In genomic region chr7:128432574-128432973, GRCm38 (mm10) we compare ENCODE assay signal across 23 mouse cellular contexts. TPM values are rescaled to one million over a fixed set of nuclear protein-coding genes. Genes with fewer than 3 reads are reported as not detected.
DNase-seq lines count a peak whose midpoint lies in the region; ATAC-seq and TF ChIP-seq lines count a peak whose summit lies in the region.
"Had no signal": no experiment of that assay in that cellular context is flagged by ENCODE, and none has a peak within 500 bp of the region (broad histone marks: within the 10 kb centered on the region; RNA-seq: fewer than 3 reads in every experiment).

No protein-coding gene starts in this region.

- no peaks in the 10 kb centered on the region for H3K79me2 ChIP-seq in CH12.LX (replicated peaks; ENCODE audit: control insufficient read depth, extremely low read depth, insufficient read depth, poor library complexity, severe bottlenecking)

- no peak for TF ChIP-seq RAD21 in CH12.LX (IDR thresholded peaks at IDR 0.05; ENCODE audit: low read depth, low read length)

- no peak for DNase-seq in hindbrain, embryonic 11.5 days (ENCODE audit: low spot score)
- DNase-seq in limb, embryonic 11.5 days (ENCODE audit: low spot score) = peak; percentile 10
- DNase-seq in limb, embryonic 10.5 days (ENCODE audit: low spot score) = no peak
- no peak for DNase-seq in CH12.LX (ENCODE audit: extremely low read depth)
- DNase-seq in brain, embryonic 14.5 days (ENCODE audit: low read depth) = peak; percentile 10
- no peak for DNase-seq in adrenal gland, postnatal 36 days
- DNase-seq: adrenal gland, postnatal 14 days; cerebellum, adult 2 months; gastrocnemius, postnatal 14 days; heart, adult 18-20 months; heart, postnatal 14 days; kidney, adult 11 months; kidney, adult 9 months had no signal

- ATAC-seq in hindbrain, embryonic 13.5 days (ENCODE audit: low FRiP score) = no peak
- no peak for ATAC-seq in hindbrain, embryonic 11.5 days (ENCODE audit: low FRiP score)
- no peak for ATAC-seq in limb, embryonic 11.5 days (ENCODE audit: insufficient number of reproducible peaks, low FRiP score, low TSS enrichment, low read depth)
- ATAC-seq: activated CD4-positive, CD25-positive, alpha-beta regulatory T cell, adult 4 months; CD4-positive, CD25-positive, alpha-beta regulatory T cell, adult 4 months; forebrain, embryonic 14.5 days; Patski had no signal

- in situ Hi-C loops in CH12.LX (cut with MboI; ENCODE audit: low pct_ligation_motif_present, low pct_unique_long_range_greater_than_20kb, low sequenced_read_pairs) = no loop called here

- no peaks in the 10 kb centered on the region for H3K27me3 ChIP-seq in hindbrain, embryonic 13.5 days
- H3K27me3 ChIP-seq in hindbrain, embryonic 11.5 days (ENCODE audit: control insufficient read depth, insufficient read depth, low read length) = no peaks in the 10 kb centered on the region
- no peaks in the 10 kb centered on the region for H3K27me3 ChIP-seq in limb, embryonic 11.5 days (ENCODE audit: control insufficient read depth, insufficient read depth, low read length)
- no peaks in the 10 kb centered on the region for H3K27me3 ChIP-seq in limb, embryonic 10.5 days (ENCODE audit: low read depth, poor library complexity, severe bottlenecking)
- H3K27me3 ChIP-seq in CH12.LX (replicated peaks) = no peaks in the 10 kb centered on the region
- H3K27me3 ChIP-seq: embryonic facial prominence, embryonic 15.5 days; heart, embryonic 15.5 days; Patski had no signal

- no peaks in the 10 kb centered on the region for H3K9me3 ChIP-seq in hindbrain, embryonic 13.5 days
- H3K9me3 ChIP-seq in hindbrain, embryonic 11.5 days (ENCODE audit: control insufficient read depth, low read length) = no peaks in the 10 kb centered on the region
- H3K9me3 ChIP-seq in limb, embryonic 11.5 days (ENCODE audit: control insufficient read depth, low read length) = no peaks in the 10 kb centered on the region
- H3K9me3 ChIP-seq in limb, embryonic 10.5 days (replicated peaks) = no peaks in the 10 kb centered on the region
- no peaks in the 10 kb centered on the region for H3K9me3 ChIP-seq in CH12.LX (replicated peaks; ENCODE audit: low read length)
- H3K9me3 ChIP-seq: embryonic facial prominence, embryonic 15.5 days; forebrain, embryonic 10.5 days; heart, embryonic 15.5 days had no signal

- dilution Hi-C loops in CH12.LX (cut with MboI; ENCODE audit: extremely low pct_ligation_motif_present, extremely low pct_unique_long_range_greater_than_20kb, low sequenced_read_pairs) = no loop called here

- H3K4me3 ChIP-seq in hindbrain, embryonic 13.5 days = no peak overlapping the region
- H3K4me3 ChIP-seq in hindbrain, embryonic 11.5 days (ENCODE audit: low read depth, low read length) = no peak overlapping the region
- no peak overlapping the region for H3K4me3 ChIP-seq in limb, embryonic 11.5 days (ENCODE audit: low read depth, low read length)
- no peak overlapping the region for H3K4me3 ChIP-seq in limb, embryonic 10.5 days
- no peak overlapping the region for H3K4me3 ChIP-seq in CH12.LX (replicated peaks in 1 of 3; ENCODE audit: low read depth in 2 of 3, low read length in 2 of 3, poor library complexity in 1 of 3)
- H3K4me3 ChIP-seq: embryonic facial prominence, embryonic 15.5 days; erythroblast, embryonic 14.5 days; forebrain, embryonic 10.5 days; heart, embryonic 15.5 days had no signal

- peak overlapping the region; percentile 15; the same call in 1 of the 2 replicates for H3K27ac ChIP-seq in hindbrain, embryonic 13.5 days
- H3K27ac ChIP-seq in hindbrain, embryonic 11.5 days (ENCODE audit: low read depth, low read length) = no peak overlapping the region
- H3K27ac ChIP-seq in limb, embryonic 11.5 days (replicated peaks; ENCODE audit: low read depth, low read length) = no peak overlapping the region
- no peak overlapping the region for H3K27ac ChIP-seq in limb, embryonic 10.5 days
- H3K27ac ChIP-seq in CH12.LX (ENCODE audit: insufficient read depth, low read depth) = no peak overlapping the region
- H3K27ac ChIP-seq: embryonic facial prominence, embryonic 15.5 days; forebrain, embryonic 10.5 days; heart, embryonic 15.5 days had no signal

- TF ChIP-seq CTCF in CH12.LX (conservative IDR thresholded peaks at IDR 0.05 in 1 of 2, IDR thresholded peaks at IDR 0.05 in 1 of 2; ENCODE audit: low read depth in 2 of 2, low read length in 2 of 2) = no peak
- no peak for TF ChIP-seq CTCF in brain, embryonic 14.5 days (IDR thresholded peaks at IDR 0.05; ENCODE audit: borderline replicate concordance, extremely low read depth, insufficient read depth, insufficient read length)

- no peak for TF ChIP-seq POLR2A in CH12.LX (IDR thresholded peaks at IDR 0.05; ENCODE audit: low read depth, low read length)
- no peak for TF ChIP-seq POLR2A in brain, embryonic 14.5 days (IDR thresholded peaks at IDR 0.05; ENCODE audit: borderline replicate concordance, extremely low read depth, insufficient read depth, insufficient read length, poor library complexity, severe bottlenecking)

- H3K9ac ChIP-seq in hindbrain, embryonic 13.5 days = no peak overlapping the region; the same call in 1 of the 2 replicates
- no peak overlapping the region for H3K9ac ChIP-seq in hindbrain, embryonic 11.5 days (ENCODE audit: low read depth, low read length)
- H3K9ac ChIP-seq in limb, embryonic 11.5 days (ENCODE audit: low read length) = no peak overlapping the region
- no peak overlapping the region for H3K9ac ChIP-seq in CH12.LX (ENCODE audit: insufficient read depth, low read depth)
- H3K9ac ChIP-seq: embryonic facial prominence, embryonic 15.5 days; heart, embryonic 15.5 days had no signal

- no peaks in the 10 kb centered on the region for H3K36me3 ChIP-seq in hindbrain, embryonic 13.5 days
- no peaks in the 10 kb centered on the region for H3K36me3 ChIP-seq in hindbrain, embryonic 11.5 days (ENCODE audit: control insufficient read depth, insufficient read depth, low read length)
- no peaks in the 10 kb centered on the region; the same call in 1 of the 2 replicates for H3K36me3 ChIP-seq in limb, embryonic 11.5 days (ENCODE audit: control insufficient read depth, insufficient read depth, low read length)
- H3K36me3 ChIP-seq in limb, embryonic 10.5 days = no peaks in the 10 kb centered on the region
- H3K36me3 ChIP-seq in CH12.LX (replicated peaks in 1 of 2; ENCODE audit: control insufficient read depth in 1 of 2, insufficient read depth in 1 of 2, low read length in 1 of 2) = no peaks in the 10 kb centered on the region
- H3K36me3 ChIP-seq: embryonic facial prominence, embryonic 15.5 days; heart, embryonic 15.5 days had no signal

- no peak overlapping the region for H3K4me2 ChIP-seq in hindbrain, embryonic 13.5 days
- no peak overlapping the region for H3K4me2 ChIP-seq in hindbrain, embryonic 11.5 days (replicated peaks; ENCODE audit: low read depth, low read length)
- H3K4me2 ChIP-seq in limb, embryonic 11.5 days (ENCODE audit: low read depth, severe bottlenecking) = no peak overlapping the region
- peak overlapping the region; percentile 57; the same call in 1 of the 2 replicates for H3K4me2 ChIP-seq in CH12.LX (ENCODE audit: insufficient read depth, low read depth, poor library complexity, severe bottlenecking)
- H3K4me2 ChIP-seq: embryonic facial prominence, embryonic 15.5 days; heart, embryonic 11.5 days; heart, embryonic 15.5 days had no signal

- peaks cover 4% of the 10 kb centered on the region; the same call in 1 of the 2 replicates for H3K4me1 ChIP-seq in hindbrain, embryonic 13.5 days (replicated peaks)
- no peaks in the 10 kb centered on the region for H3K4me1 ChIP-seq in hindbrain, embryonic 11.5 days (replicated peaks; ENCODE audit: control insufficient read depth, insufficient read depth, low read length)
- H3K4me1 ChIP-seq in limb, embryonic 11.5 days (ENCODE audit: control insufficient read depth, insufficient read depth, low read length) = no peaks in the 10 kb centered on the region
- no peaks in the 10 kb centered on the region for H3K4me1 ChIP-seq in limb, embryonic 10.5 days
- H3K4me1 ChIP-seq in CH12.LX (ENCODE audit: control insufficient read depth in 1 of 2, insufficient read depth in 2 of 2) = no peaks in the 10 kb centered on the region
- H3K4me1 ChIP-seq: embryonic facial prominence, embryonic 15.5 days; heart, embryonic 15.5 days had no signal

- no peak for TF ChIP-seq EP300 in CH12.LX (IDR thresholded peaks at IDR 0.05; ENCODE audit: low read length)

- 58% methylated on average over 10 of the region's 10 CpGs for WGBS in hindbrain, embryonic 13.5 days
- WGBS in hindbrain, embryonic 11.5 days = 73% methylated on average over 10 of the region's 10 CpGs
- WGBS in limb, embryonic 11.5 days = 86% methylated on average over 10 of the region's 10 CpGs
- WGBS in limb, embryonic 10.5 days = 85% methylated on average over 10 of the region's 10 CpGs

TF ChIP-seq in CH12.LX, 34 proteins besides CTCF, POLR2A, EP300 and RAD21:
- TF ChIP-seq USF1 (IDR thresholded peaks at IDR 0.05; ENCODE audit: low read depth, low read length) (peak; percentile 54), HCFC1 (IDR thresholded peaks at IDR 0.05; ENCODE audit: low read depth, low read length) (no peak), USF2 (conservative IDR thresholded peaks at IDR 0.05; ENCODE audit: low read depth, low read length) (peak; percentile 43; the same call in 1 of the 2 replicates), SIN3A (IDR thresholded peaks at IDR 0.05; ENCODE audit: low read length) (no peak)

RNA-seq across cellular contexts. Expression of gene Rgs10, which starts 14.0 kb away (rescaled TPM):
- polyA plus RNA-seq in hindbrain, embryonic 13.5 days (2015; fragmentation: Nextera tagmentation; extraction: Ambion mirVana) = 34.0 and 40.2 TPM in 2 replicates
- 12.4 TPM in 2 replicates for polyA plus RNA-seq in hindbrain, embryonic 11.5 days (2014; fragmentation: Nextera tagmentation; extraction: Ambion mirVana)
- 5.9 and 7.0 TPM in 2 replicates for polyA plus RNA-seq in limb, embryonic 11.5 days (2014; fragmentation: Nextera tagmentation; extraction: Ambion mirVana)
- 2.7 and 3.5 TPM in 2 replicates for polyA plus RNA-seq in limb, embryonic 10.5 days (2016; fragmentation: Nextera tagmentation; extraction: Ambion mirVana)
- 7.4 and 11.7 TPM in 2 replicates for total RNA-seq in CH12.LX (2012; rRNA removed)
- total RNA-seq in CH12.LX (2014; rRNA removed) = 4.3 and 6.5 TPM in 2 replicates
- polyA plus RNA-seq in CH12.LX (2012; ENCODE audit: insufficient read length, low read depth) = 5.4 and 8.3 TPM in 2 replicates
- 22.8 and 29.1 TPM in 2 replicates for polyA plus RNA-seq in brain, embryonic 14.5 days (2012; rRNA removed)
- total RNA-seq in adrenal gland, postnatal 36 days (2021) = 10 to 100 TPM; 10.6 to 19.7 TPM

RNA-seq across cellular contexts. Expression of gene Tial1, which starts 28.9 kb away (rescaled TPM):
- polyA plus RNA-seq in hindbrain, embryonic 13.5 days (2015; fragmentation: Nextera tagmentation; extraction: Ambion mirVana) = 34.3 and 36.2 TPM in 2 replicates
- polyA plus RNA-seq in hindbrain, embryonic 11.5 days (2014; fragmentation: Nextera tagmentation; extraction: Ambion mirVana) = 42.0 and 50.4 TPM in 2 replicates
- polyA plus RNA-seq in limb, embryonic 11.5 days (2014; fragmentation: Nextera tagmentation; extraction: Ambion mirVana) = 39.5 and 42.2 TPM in 2 replicates
- 24.2 and 24.9 TPM in 2 replicates for polyA plus RNA-seq in limb, embryonic 10.5 days (2016; fragmentation: Nextera tagmentation; extraction: Ambion mirVana)
- total RNA-seq in CH12.LX (2012; rRNA removed) (42.6 and 43.2 TPM in 2 replicates), CH12.LX (2014; rRNA removed) (52.9 and 53.4 TPM in 2 replicates)
- polyA plus RNA-seq in CH12.LX (2012; ENCODE audit: insufficient read length, low read depth) = 83.8 and 101 TPM in 2 replicates
- polyA plus RNA-seq in brain, embryonic 14.5 days (2012; rRNA removed) = 141 and 169 TPM in 2 replicates
- 10 to 100 TPM; 74.4 to 90.2 TPM for total RNA-seq in adrenal gland, postnatal 36 days (2021)

Comparison
In these comparisons a context has a peak if more than half of its experiments do, and no peak if none do; other contexts are left out.
1. DNase-seq: peak in limb, embryonic 11.5 days (single experiment) and brain, embryonic 14.5 days (single experiment); none in hindbrain, embryonic 11.5 days (single experiment), limb, embryonic 10.5 days (single experiment), CH12.LX (single experiment) and adrenal gland, postnatal 36 days (0 of 2).